In the genomic region with DNA sequence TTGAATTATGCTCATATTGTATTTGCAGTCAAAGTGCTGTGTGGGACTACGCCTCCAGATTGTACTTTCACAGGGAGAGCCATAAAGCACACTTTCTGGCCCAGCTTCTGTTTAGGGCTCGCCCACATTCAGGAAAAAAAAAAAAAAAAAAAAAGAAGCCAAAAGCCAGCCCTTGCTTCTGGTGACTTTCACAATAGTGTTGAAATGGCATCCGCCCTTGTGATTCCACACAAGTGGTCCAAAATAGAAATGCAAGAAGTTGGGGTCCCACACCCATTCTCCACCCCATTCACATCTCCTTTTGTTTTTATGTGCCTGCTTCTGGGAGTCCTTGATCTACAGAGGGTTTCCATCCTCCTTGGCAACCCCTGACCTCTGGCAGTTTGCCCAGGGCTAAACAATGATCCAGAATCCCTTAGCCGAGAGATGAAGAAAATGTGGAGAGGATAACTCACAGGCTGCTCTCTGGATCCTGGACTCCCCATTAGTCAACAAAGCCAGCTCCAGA, we compare ENCODE assay signal across 8 mouse cellular contexts.
A peak's percentile ranks its signal among the peaks of the same experiment; 100 is the strongest.
DNase-seq lines count a peak whose midpoint lies in the region; ATAC-seq and TF ChIP-seq lines count a peak whose summit lies in the region.

No protein-coding gene starts in this region.

- H3K4me2 ChIP-seq in forebrain, embryonic 12.5 days = no peak overlapping the region
- H3K4me2 ChIP-seq in forebrain, embryonic 16.5 days (ENCODE audit: low read length) = no peak overlapping the region
- no peak overlapping the region for H3K4me2 ChIP-seq in liver, embryonic 15.5 days

- DNase-seq in adrenal gland, postnatal 25 days = peak; percentile 63
- peak; percentile 82 to 87 for DNase-seq in heart, adult 2 months
- peak; percentile 67 for DNase-seq in kidney, adult 18-20 months
- DNase-seq in right cerebral cortex, postnatal 10 days (ENCODE audit: low spot score in 2 of 2) = peak; percentile 35 to 39

- TF ChIP-seq EP300 in heart, adult 2 months (IDR thresholded peaks at IDR 0.05; ENCODE audit: insufficient read depth, low read depth, low read length) = peak; percentile 74

- no peak overlapping the region for H3K9ac ChIP-seq in forebrain, embryonic 12.5 days
- no peak overlapping the region for H3K9ac ChIP-seq in forebrain, embryonic 16.5 days (replicated peaks; ENCODE audit: low read depth, low read length)
- H3K9ac ChIP-seq in heart, adult 2 months (ENCODE audit: low read depth, low read length) = no peak overlapping the region
- no peak overlapping the region for H3K9ac ChIP-seq in liver, embryonic 15.5 days

- TF ChIP-seq POLR2A in heart, adult 2 months (IDR thresholded peaks at IDR 0.05; ENCODE audit: insufficient read depth, low read depth, low read length) = peak; percentile 21; the same call in 1 of the 2 replicates

- 42% methylated on average over 4 of the region's 4 CpGs for WGBS in forebrain, embryonic 12.5 days
- WGBS in forebrain, embryonic 16.5 days = 30% methylated on average over 4 of the region's 4 CpGs
- WGBS in heart, adult 2 months = 34% methylated on average over 4 of the region's 4 CpGs
- 46% methylated on average over 4 of the region's 4 CpGs for WGBS in liver, embryonic 15.5 days (ENCODE audit: insufficient replicate concordance)

- no peaks in the 10 kb centered on the region for H3K36me3 ChIP-seq in forebrain, embryonic 12.5 days (replicated peaks)
- no peaks in the 10 kb centered on the region for H3K36me3 ChIP-seq in forebrain, embryonic 16.5 days (ENCODE audit: control insufficient read depth, insufficient read depth)
- H3K36me3 ChIP-seq in heart, adult 2 months (ENCODE audit: control insufficient read depth, insufficient read depth, low read length) = peaks cover 9% of the 10 kb centered on the region
- H3K36me3 ChIP-seq in liver, embryonic 15.5 days (replicated peaks) = no peaks in the 10 kb centered on the region

- intact Hi-C loops in heart, adult 2 months (cut with DNase I) = loop anchor here (5.0 kb wide), 2 partner anchors 64 to 151 kb away; no protein-coding TSS in a partner anchor

- H3K4me3 ChIP-seq in forebrain, embryonic 12.5 days (replicated peaks) = no peak overlapping the region
- H3K4me3 ChIP-seq in forebrain, embryonic 16.5 days (replicated peaks; ENCODE audit: low read length) = no peak overlapping the region
- H3K4me3 ChIP-seq in heart, adult 2 months = no peak overlapping the region
- no peak overlapping the region for H3K4me3 ChIP-seq in liver, embryonic 15.5 days (replicated peaks)

- peak; percentile 58; the same call in 1 of the 2 replicates for ATAC-seq in forebrain, embryonic 12.5 days (ENCODE audit: low FRiP score)
- ATAC-seq in forebrain, embryonic 16.5 days = no peak
- ATAC-seq in liver, embryonic 15.5 days (ENCODE audit: insufficient read depth) = 0 out of 2 replicates have a peak, but pooled peaks have one; percentile 18
- ATAC-seq in megakaryocyte-erythroid progenitor cell, adult 5-6 weeks (replicated peaks; ENCODE audit: low FRiP score, low TSS enrichment, poor library complexity, severe bottlenecking) = no peak

- H3K79me2 ChIP-seq in heart, adult 2 months (replicated peaks; ENCODE audit: control insufficient read depth, insufficient read depth, low read length) = no peaks in the 10 kb centered on the region

- no peak for TF ChIP-seq CTCF in heart, adult 2 months (IDR thresholded peaks at IDR 0.05)

- H3K27me3 ChIP-seq in forebrain, embryonic 12.5 days = no peaks in the 10 kb centered on the region
- no peaks in the 10 kb centered on the region for H3K27me3 ChIP-seq in forebrain, embryonic 16.5 days (replicated peaks; ENCODE audit: control insufficient read depth, insufficient read depth, low read length)
- H3K27me3 ChIP-seq in heart, adult 2 months (ENCODE audit: control insufficient read depth, insufficient read depth, low read length) = no peaks in the 10 kb centered on the region
- H3K27me3 ChIP-seq in liver, embryonic 15.5 days = no peaks in the 10 kb centered on the region

- no peaks in the 10 kb centered on the region for H3K9me3 ChIP-seq in forebrain, embryonic 12.5 days
- no peaks in the 10 kb centered on the region; the same call in 1 of the 2 replicates for H3K9me3 ChIP-seq in forebrain, embryonic 16.5 days (ENCODE audit: control insufficient read depth, low read length)
- no peaks in the 10 kb centered on the region for H3K9me3 ChIP-seq in liver, embryonic 15.5 days (replicated peaks)

- H3K27ac ChIP-seq in forebrain, embryonic 12.5 days = no peak overlapping the region
- no peak overlapping the region for H3K27ac ChIP-seq in forebrain, embryonic 16.5 days (ENCODE audit: low read length)
- peak overlapping the region; percentile 72 for H3K27ac ChIP-seq in heart, adult 2 months
- no peak overlapping the region for H3K27ac ChIP-seq in liver, embryonic 15.5 days (replicated peaks)

- H3K4me1 ChIP-seq in forebrain, embryonic 12.5 days = peaks cover 19% of the 10 kb centered on the region
- peaks cover 8% of the 10 kb centered on the region for H3K4me1 ChIP-seq in forebrain, embryonic 16.5 days (replicated peaks; ENCODE audit: control insufficient read depth, insufficient read depth, low read length)
- peaks cover 20% of the 10 kb centered on the region for H3K4me1 ChIP-seq in heart, adult 2 months (ENCODE audit: control insufficient read depth, insufficient read depth, low read length)
- peaks cover 7% of the 10 kb centered on the region; the same call in 1 of the 2 replicates for H3K4me1 ChIP-seq in liver, embryonic 15.5 days (replicated peaks)

Comparison
In these comparisons a context has a peak if more than half of its experiments do, and no peak if none do; other contexts are left out.
1. ATAC-seq: peak in forebrain, embryonic 12.5 days (single experiment) and liver, embryonic 15.5 days (single experiment); none in forebrain, embryonic 16.5 days (single experiment) and megakaryocyte-erythroid progenitor cell, adult 5-6 weeks (single experiment).
2. Peak in every context shown above with its lines, with median percentiles within 50 percentile points of each other: DNase-seq.